Mouse (Mus musculus): ENCODE measurements around the gene Baz1a. TPM values are rescaled to one million over a fixed set of nuclear protein-coding genes. Genes with fewer than 3 reads are reported as not detected.
"Not testable (repeated sequence)": the region's sequence is repeated elsewhere in the genome, so short reads cannot be mapped to it uniquely, and the experiment has no call there.

Gene Baz1a
- total RNA-seq, 2 experiments from 2014 or later, result 11.8 to 13.5 TPM

GRCm38 (mm10) chr12:55013031-55013430 lies 1.1 kb downstream of the Baz1a start:
- intact Hi-C loops (cut with DNase I), result no loop called here
- no peak for DNase-seq

GRCm38 (mm10) chr12:55007361-55008008 lies 6.7 kb downstream of the Baz1a start:
- no peak for DNase-seq
- intact Hi-C loops (cut with DNase I), result no loop called here

GRCm38 (mm10) chr12:55006071-55006470 lies 8.1 kb downstream of the Baz1a start:
- intact Hi-C loops (cut with DNase I), result no loop called here
- DNase-seq, result no peak

- intact Hi-C loops (cut with DNase I), result no loop called here
- DNase-seq, result no peak
These were observed 9.8 kb downstream of the Baz1a start for GRCm38 (mm10) chr12:55004396-55004795.

GRCm38 (mm10) chr12:55003843-55004242 lies 10.3 kb downstream of the Baz1a start:
- no peak for DNase-seq
- intact Hi-C loops (cut with DNase I), result no loop called here

- DNase-seq; intact Hi-C loops (cut with DNase I): not testable (repeated sequence)
These were observed 11.6 kb downstream of the Baz1a start for GRCm38 (mm10) chr12:55002532-55002931.

GRCm38 (mm10) chr12:54999016-54999690 lies 15.0 kb downstream of the Baz1a start:
- intact Hi-C loops (cut with DNase I), result no loop called here

GRCm38 (mm10) chr12:54998411-54998810 lies 15.7 kb downstream of the Baz1a start:
- no peak for DNase-seq
- intact Hi-C loops (cut with DNase I), result no loop called here

More at GRCm38 (mm10) chr12:54999016-54999690, 15.0 kb downstream of the Baz1a start:
- DNase-seq, result peak; percentile 18 to 20

GRCm38 (mm10) chr12:54996979-54997474 lies 17.1 kb downstream of the Baz1a start:
- no peak for DNase-seq
- intact Hi-C loops (cut with DNase I), result no loop called here

GRCm38 (mm10) chr12:54995965-54996364 lies 18.2 kb downstream of the Baz1a start:
- intact Hi-C loops (cut with DNase I), result no loop called here
- DNase-seq, result no peak

- intact Hi-C loops (cut with DNase I), result no loop called here
- no peak for DNase-seq
These were observed 19.7 kb downstream of the Baz1a start for GRCm38 (mm10) chr12:54994418-54994817.

- no peak for DNase-seq
- intact Hi-C loops (cut with DNase I), result no loop called here
These were observed 20.1 kb downstream of the Baz1a start for GRCm38 (mm10) chr12:54994068-54994386.

GRCm38 (mm10) chr12:54993246-54994067 lies 20.7 kb downstream of the Baz1a start:
- intact Hi-C loops (cut with DNase I), result no loop called here

GRCm38 (mm10) chr12:54992814-54993213 lies 21.3 kb downstream of the Baz1a start:
- no peak for DNase-seq
- intact Hi-C loops (cut with DNase I), result no loop called here

More at GRCm38 (mm10) chr12:54993246-54994067, 20.7 kb downstream of the Baz1a start:
- DNase-seq, result no peak

GRCm38 (mm10) chr12:54988323-54988850 lies 25.8 kb downstream of the Baz1a start:
- no peak for DNase-seq
- intact Hi-C loops (cut with DNase I), result loop anchor here (10.0 kb wide), 1 partner anchor 456 kb away; no protein-coding TSS in a partner anchor

- intact Hi-C loops (cut with DNase I), result loop anchor here (10.0 kb wide), 1 partner anchor 458 kb away; no protein-coding TSS in a partner anchor
- no peak for DNase-seq
These were observed 27.0 kb downstream of the Baz1a start for GRCm38 (mm10) chr12:54987156-54987555.

- DNase-seq, result peak; percentile 66 to 78
- intact Hi-C loops (cut with DNase I), result loop anchor here (10.0 kb wide), 1 partner anchor 459 kb away; no protein-coding TSS in a partner anchor
These were observed 28.0 kb downstream of the Baz1a start, which contains the start of gene Gm20403 for GRCm38 (mm10) chr12:54986052-54986717. Gm20403 (minus strand) TSS chr12:54986529.

GRCm38 (mm10) chr12:54985257-54986051 lies 28.7 kb downstream of the Baz1a start:
- peak; percentile 74 to 75 for DNase-seq
- intact Hi-C loops (cut with DNase I), result loop anchor here (10.0 kb wide), 1 partner anchor 459 kb away; no protein-coding TSS in a partner anchor

GRCm38 (mm10) chr12:54984701-54985256 lies 29.4 kb downstream of the Baz1a start:
- DNase-seq, result peak; percentile 74 to 77
- intact Hi-C loops (cut with DNase I), result loop anchor here (10.0 kb wide), 1 partner anchor 460 kb away; no protein-coding TSS in a partner anchor
